Mouse (Mus musculus): ENCODE measurements at regions not wholly inside any gene's neighbourhood (a gene's known extent, or its start where the extent isn't known, plus 50 kb on each side); places are given as distances from the start of the nearest gene placed in this dataset.

- no peak for DNase-seq (ENCODE audit: extremely low read depth, low read depth, low spot score)
Measured at GRCm38 (mm10) chr3:129004085-129004484, 195.6 kb upstream of the Pitx2 start.

GRCm38 (mm10) chr3:129038877-129039276 lies 160.8 kb upstream of the Pitx2 start:
- no peak for DNase-seq (ENCODE audit: extremely low read depth, low read depth, low spot score)

- no peak for DNase-seq (ENCODE audit: extremely low read depth, low read depth, low spot score)
Measured at GRCm38 (mm10) chr3:129044834-129045233, 154.8 kb upstream of the Pitx2 start.

- DNase-seq (ENCODE audit: extremely low read depth, low read depth, low spot score): no peak
Measured at GRCm38 (mm10) chr3:129049899-129050597, 149.6 kb upstream of the Pitx2 start.

GRCm38 (mm10) chr3:129065457-129066364 lies 134.0 kb upstream of the Pitx2 start:
- no peak for DNase-seq (ENCODE audit: extremely low read depth, low read depth, low spot score)

GRCm38 (mm10) chr3:129069676-129070075 lies 130.0 kb upstream of the Pitx2 start:
- peak; percentile 76 for DNase-seq (ENCODE audit: extremely low read depth, low read depth, low spot score)

- no peak for DNase-seq (ENCODE audit: extremely low read depth, low read depth, low spot score)
Measured at GRCm38 (mm10) chr3:129070521-129070933, 129.2 kb upstream of the Pitx2 start.

- no peak for DNase-seq (ENCODE audit: extremely low read depth, low read depth, low spot score)
Measured at GRCm38 (mm10) chr3:129071002-129071401, 128.7 kb upstream of the Pitx2 start.

GRCm38 (mm10) chr3:129076396-129076795 lies 123.3 kb upstream of the Pitx2 start:
- no peak for DNase-seq (ENCODE audit: extremely low read depth, low read depth, low spot score)

GRCm38 (mm10) chr3:129103786-129104440 lies 95.8 kb upstream of the Pitx2 start:
- DNase-seq (ENCODE audit: extremely low read depth, low read depth, low spot score): no peak

- no peak for DNase-seq (ENCODE audit: extremely low read depth, low read depth, low spot score)
Measured at GRCm38 (mm10) chr3:129104811-129105210, 94.9 kb upstream of the Pitx2 start.

GRCm38 (mm10) chr3:129106174-129106573 lies 93.5 kb upstream of the Pitx2 start:
- no peak for DNase-seq (ENCODE audit: extremely low read depth, low read depth, low spot score)

GRCm38 (mm10) chr3:129130521-129130920 lies 69.2 kb upstream of the Pitx2 start:
- no peak for DNase-seq (ENCODE audit: extremely low read depth, low read depth, low spot score)

- no peak for DNase-seq (ENCODE audit: extremely low read depth, low read depth, low spot score)
Measured at GRCm38 (mm10) chr3:129131140-129131539, 68.5 kb upstream of the Pitx2 start.

GRCm38 (mm10) chr3:129131877-129132433 lies 67.7 kb upstream of the Pitx2 start:
- DNase-seq (ENCODE audit: extremely low read depth, low read depth, low spot score): no peak
